Mouse (Mus musculus) heart, embryonic 14.5 days (tissue): Measurements from ENCODE around the gene Sbno2. TPM values are rescaled to one million over a fixed set of nuclear protein-coding genes. Genes with fewer than 3 reads are reported as not detected.

Source experiments
- ATAC-seq: fragments of 200-750 bp; cut with Nextera tagmentation; 2 replicates; pipeline ENCODE4 v1.8.0; 2017; ENCODE audit warnings: low read depth, moderate TSS enrichment; ENCODE audit not compliant: insufficient number of reproducible peaks, insufficient read depth, low FRiP score
- H3K27ac ChIP-seq, 2 experiments: fragments of 200-500 bp in 1 of 2; fragments of 300-500 bp in 1 of 2; sonication (generic) in 1 of 2; replicated peaks in 1 of 2; 2 replicates each; pipeline ENCODE4 v1.5.1; 2012 to 2014; ENCODE audit warnings: low read depth in 2 of 2, low read length in 2 of 2, control low read depth in 1 of 2, mild to moderate bottlenecking in 1 of 2, mixed read lengths in 1 of 2; ENCODE audit not compliant: control insufficient read depth in 1 of 2, insufficient read depth in 1 of 2
- H3K27me3 ChIP-seq: fragments of 300-500 bp; sonication (generic); 2 replicates; pipeline ENCODE4 v1.6.1; 2014; ENCODE audit warnings: mild to moderate bottlenecking, low read length, control low read depth; ENCODE audit not compliant: control insufficient read depth, insufficient read depth
- H3K36me3 ChIP-seq: fragments of 300-500 bp; sonication (generic); 2 replicates; pipeline ENCODE4 v1.6.1; 2014; ENCODE audit warnings: mild to moderate bottlenecking, control low read depth, low read length, mixed read lengths; ENCODE audit not compliant: control insufficient read depth, insufficient read depth
- H3K4me1 ChIP-seq, 2 experiments: fragments of 200-500 bp in 1 of 2; fragments of 300-500 bp in 1 of 2; sonication (generic) in 1 of 2; 2 replicates each; pipeline ENCODE4 v1.6.1; 2012 to 2014; ENCODE audit warnings: low read length in 2 of 2, control low read depth in 1 of 2, mixed read lengths in 1 of 2; ENCODE audit not compliant: control insufficient read depth in 2 of 2, insufficient read depth in 2 of 2
- H3K4me2 ChIP-seq: fragments of 300-500 bp; sonication (generic); 2 replicates; pipeline ENCODE4 v1.6.1; 2014; ENCODE audit warnings: mild to moderate bottlenecking, low read length
- H3K4me3 ChIP-seq, 2 experiments: fragments of 200-500 bp in 1 of 2; fragments of 300-500 bp in 1 of 2; sonication (generic) in 1 of 2; 2 replicates each; pipeline ENCODE4 v1.5.1; 2012 to 2014; ENCODE audit warnings: low read length in 2 of 2, mild to moderate bottlenecking in 2 of 2, control low read depth in 1 of 2, low read depth in 1 of 2, moderate library complexity in 1 of 2; ENCODE audit not compliant: control insufficient read depth in 1 of 2, insufficient read depth in 1 of 2
- H3K9ac ChIP-seq: fragments of 300-500 bp; sonication (generic); 2 replicates; pipeline ENCODE4 v1.6.1; 2014; ENCODE audit warnings: mild to moderate bottlenecking, low read length
- H3K9me3 ChIP-seq: fragments of 300-500 bp; sonication (generic); 2 replicates; pipeline ENCODE4 v1.6.1; 2016; ENCODE audit warnings: low read length, control low read depth; ENCODE audit not compliant: control insufficient read depth
- WGBS: fragments of 180-500 bp; shearing (Covaris S2); extraction: QIAGEN DNeasy Blood & Tissue Kit; methylation state at CpG from one replicate; pipeline ENCODE4 v1.1.7; 2014; 5-methylcytosine and 5-hydroxymethylcytosine counted together
- polyA plus RNA-seq: library from polyadenylated mRNA; unstranded; fragments of >200 nt; fragmentation: Nextera tagmentation; extraction: Ambion mirVana; gene quantifications from 2 replicates; pipeline ENCODE4 v1.2.1, GENCODE M21; 2014

The Sbno2 gene
- polyA plus RNA-seq, 1 experiment from 2014 or later = 9.5 TPM

DNA sequence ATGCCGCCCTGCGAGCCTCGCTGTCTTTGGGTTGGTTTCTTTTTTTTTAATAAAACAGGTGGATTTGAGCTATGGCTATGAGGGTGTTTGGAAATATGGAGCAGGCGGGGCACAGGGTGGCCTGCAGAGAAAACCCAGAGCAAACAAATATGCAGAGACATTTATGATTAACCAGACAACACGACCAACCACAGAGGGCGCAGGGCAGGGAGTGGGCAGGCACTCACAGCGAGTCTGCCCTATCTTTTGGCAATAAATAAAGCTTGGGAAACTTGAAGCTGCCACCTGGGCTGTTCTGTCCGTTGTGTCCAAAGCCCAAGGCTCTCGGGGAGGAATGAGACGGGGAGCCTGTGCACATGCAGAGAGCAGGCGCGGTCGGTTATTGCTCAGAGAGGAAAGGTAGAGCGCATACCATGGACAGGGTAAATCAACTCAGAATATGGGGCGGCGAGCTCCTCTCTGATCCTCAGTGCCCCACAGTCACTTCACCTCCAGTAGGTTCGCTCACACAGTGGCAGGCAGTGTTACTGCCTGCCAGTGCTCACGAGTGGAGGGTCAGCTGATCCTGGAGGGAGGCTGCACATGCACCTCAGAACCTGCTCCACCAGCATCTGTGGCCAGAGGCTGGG is 25.1 kb upstream of the Sbno2 start:
- 0 out of 2 replicates have a peak, but pooled peaks cover 4% of the 10 kb centered on the region for H3K27me3 ChIP-seq
- no peak overlapping the region for H3K4me3 ChIP-seq
- peaks cover 73% of the 10 kb centered on the region for H3K36me3 ChIP-seq
- H3K9ac ChIP-seq = no peak overlapping the region
- ATAC-seq = no peak
- no peak overlapping the region for H3K27ac ChIP-seq
- H3K4me1 ChIP-seq = peaks cover 9 to 15% of the 10 kb centered on the region in 2 experiments
- H3K4me2 ChIP-seq = no peak overlapping the region
- no peaks in the 10 kb centered on the region for H3K9me3 ChIP-seq
- WGBS = 85% methylated on average over 18 of the region's 18 CpGs

DNA sequence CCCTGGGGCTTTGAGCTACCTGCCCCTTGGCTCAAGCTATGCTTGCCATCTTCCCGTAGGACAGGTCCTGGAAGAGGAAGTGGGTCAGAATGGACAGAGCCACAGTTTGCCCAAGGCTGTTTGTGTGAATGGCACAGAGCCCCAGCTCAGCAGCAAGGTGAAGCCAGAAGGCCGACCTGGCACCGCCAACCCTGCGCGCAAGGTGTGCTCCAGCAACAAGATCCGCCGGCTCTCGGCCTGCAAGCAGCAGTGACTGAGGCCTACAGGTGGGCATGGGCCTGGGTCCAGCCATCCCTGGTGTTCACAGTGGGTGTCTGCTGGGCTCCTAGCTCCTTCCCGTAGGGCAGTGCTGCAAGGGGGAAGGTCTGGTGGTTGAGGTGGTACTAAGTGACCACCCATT is 24.5 kb upstream of the Sbno2 start:
- no peak overlapping the region for H3K9ac ChIP-seq
- no peak overlapping the region for H3K4me2 ChIP-seq
- H3K27me3 ChIP-seq = no peaks in the 10 kb centered on the region
- ATAC-seq = no peak
- no peak overlapping the region for H3K27ac ChIP-seq
- peaks cover 79% of the 10 kb centered on the region for H3K36me3 ChIP-seq
- H3K9me3 ChIP-seq = no peaks in the 10 kb centered on the region
- peaks cover 9 to 15% of the 10 kb centered on the region in 2 experiments for H3K4me1 ChIP-seq
- 94% methylated on average over 9 of the region's 9 CpGs for WGBS
- no peak overlapping the region for H3K4me3 ChIP-seq

DNA sequence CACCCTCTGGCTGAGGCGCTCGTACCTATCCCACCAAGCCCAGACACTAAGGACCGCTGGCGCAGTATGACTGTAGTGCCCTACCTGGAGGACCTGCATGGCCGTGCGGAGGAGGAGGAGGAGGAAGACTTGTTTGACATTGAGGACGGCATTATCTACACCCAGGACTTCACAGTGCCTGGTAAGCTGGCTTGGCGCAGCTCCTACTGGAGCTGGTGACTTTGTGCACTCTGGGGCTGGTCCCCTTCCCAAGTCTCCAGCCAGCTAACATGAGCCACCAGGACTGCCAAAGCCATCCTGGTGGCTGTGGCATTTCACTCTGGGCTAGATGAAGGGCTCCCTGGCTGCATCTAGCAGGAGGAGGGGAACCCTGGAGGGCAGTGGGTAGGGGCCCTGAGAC is 22.5 kb upstream of the Sbno2 start:
- ATAC-seq = no peak
- no peak overlapping the region for H3K9ac ChIP-seq
- no peaks in the 10 kb centered on the region for H3K27me3 ChIP-seq
- H3K4me3 ChIP-seq = no peak overlapping the region
- no peak overlapping the region for H3K4me2 ChIP-seq
- 93% methylated on average over 8 of the region's 8 CpGs for WGBS
- no peaks in the 10 kb centered on the region for H3K9me3 ChIP-seq
- peaks cover 0 to 3% of the 10 kb centered on the region in 2 experiments; a peak in 3 of 4 replicates for H3K4me1 ChIP-seq
- peaks cover 89% of the 10 kb centered on the region for H3K36me3 ChIP-seq
- H3K27ac ChIP-seq = no peak overlapping the region

DNA sequence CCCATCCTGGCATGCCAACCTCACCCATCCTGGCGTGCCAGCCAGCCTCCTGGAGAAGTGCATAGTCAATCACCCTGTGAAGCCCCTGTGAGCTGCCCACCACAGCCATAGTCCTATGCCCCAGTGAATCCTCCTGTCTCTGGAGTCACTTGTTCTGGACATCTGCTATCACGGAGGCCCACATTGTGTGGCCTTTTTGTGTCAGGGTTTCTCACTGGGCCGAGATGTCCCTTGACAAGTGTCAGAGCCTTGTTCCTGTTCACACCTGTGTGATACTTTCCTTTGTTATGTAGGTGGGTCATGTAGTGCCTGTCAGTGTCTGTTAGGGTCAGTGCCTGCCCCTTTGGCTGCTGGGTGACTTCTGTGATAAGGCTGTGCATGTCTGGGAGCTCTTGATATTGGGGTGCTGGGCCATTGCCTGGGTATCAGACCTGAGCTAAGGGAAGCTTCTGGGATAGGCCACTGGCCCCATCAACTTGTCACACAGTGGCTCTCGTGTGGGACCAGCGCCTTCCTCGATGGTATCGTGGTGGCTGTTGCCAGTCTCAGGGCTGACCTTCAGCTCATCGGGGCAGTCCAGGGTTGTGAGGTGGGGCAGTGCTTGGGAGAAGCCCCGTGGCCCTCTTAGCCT is 18.7 kb upstream of the Sbno2 start:
- Histone ChIP-seq H3K4me2 (no peak overlapping the region), H3K4me3 (no peak overlapping the region), H3K4me1 (peaks cover 3 to 16% of the 10 kb centered on the region in 2 experiments; a peak in 3 of 4 replicates), H3K36me3 (peaks cover 80% of the 10 kb centered on the region), H3K9me3 (no peaks in the 10 kb centered on the region), H3K9ac (no peak overlapping the region), H3K27ac (no peak overlapping the region), H3K27me3 (no peaks in the 10 kb centered on the region)
- ATAC-seq = no peak
- WGBS = 79% methylated on average over 9 of the region's 9 CpGs

DNA sequence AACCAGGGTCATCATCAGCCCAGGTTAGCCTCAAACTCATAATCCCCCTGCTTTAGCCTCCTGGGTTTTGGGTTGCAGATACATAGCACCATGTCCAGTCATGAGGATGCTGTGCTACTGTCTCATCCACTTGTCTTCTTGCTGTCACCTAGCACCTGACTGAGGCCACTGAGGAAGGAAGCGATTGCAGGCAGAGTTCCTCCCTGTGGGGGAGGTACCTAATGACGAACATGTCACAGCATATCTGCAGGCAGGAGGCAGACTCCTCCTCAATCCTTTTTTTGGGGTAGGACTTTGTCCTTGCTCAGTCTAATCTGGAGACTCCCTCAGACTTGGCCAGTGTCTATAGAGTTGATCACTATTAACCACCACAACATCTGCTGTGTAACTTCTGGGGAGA is 16.3 kb upstream of the Sbno2 start:
- 82% methylated on average over 2 of the region's 2 CpGs for WGBS
- no peak for ATAC-seq
- no peak overlapping the region for H3K4me3 ChIP-seq
- no peak overlapping the region for H3K27ac ChIP-seq
- peaks cover 10 to 36% of the 10 kb centered on the region in 2 experiments; a peak in 3 of 4 replicates for H3K4me1 ChIP-seq
- no peak overlapping the region for H3K4me2 ChIP-seq
- H3K27me3 ChIP-seq = no peaks in the 10 kb centered on the region
- H3K9me3 ChIP-seq = no peaks in the 10 kb centered on the region
- peaks cover 71% of the 10 kb centered on the region for H3K36me3 ChIP-seq
- H3K9ac ChIP-seq = no peak overlapping the region

DNA sequence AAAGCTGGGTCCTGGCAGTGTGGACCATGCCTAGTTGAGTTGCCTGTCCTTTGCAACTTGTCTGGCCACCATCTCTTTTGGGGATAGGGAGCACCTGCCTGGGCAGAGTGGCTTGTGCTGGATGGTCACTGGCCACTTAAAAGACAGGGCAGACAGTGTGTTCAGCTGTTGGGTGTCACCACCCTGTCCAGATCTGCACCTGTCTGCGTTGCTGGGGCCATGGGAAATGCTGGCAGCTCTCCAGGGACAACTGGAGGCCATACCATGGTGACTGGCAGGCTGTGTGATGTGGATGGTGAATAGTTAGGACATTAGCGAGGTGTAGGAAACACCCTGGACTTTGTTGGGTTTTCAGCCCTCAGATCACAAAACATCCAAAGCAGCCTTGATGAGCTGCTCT is 14.8 kb upstream of the Sbno2 start:
- WGBS = 18% methylated on average over 2 of the region's 2 CpGs
- no peak overlapping the region; the same call in 1 of the 2 replicates for H3K9ac ChIP-seq
- H3K4me2 ChIP-seq = 0 out of 2 replicates have a peak overlapping the region, but pooled peaks have one; percentile 11
- ATAC-seq = no peak
- H3K36me3 ChIP-seq = peaks cover 56% of the 10 kb centered on the region
- H3K4me3 ChIP-seq = no peak overlapping the region
- no peaks in the 10 kb centered on the region for H3K9me3 ChIP-seq
- 0 out of 4 replicates have a peak overlapping the region, but pooled peaks of 1 of the 2 experiments have one; percentile 12 for H3K27ac ChIP-seq
- H3K4me1 ChIP-seq = peaks cover 10 to 36% of the 10 kb centered on the region in 2 experiments; a peak in 3 of 4 replicates
- no peaks in the 10 kb centered on the region for H3K27me3 ChIP-seq

DNA sequence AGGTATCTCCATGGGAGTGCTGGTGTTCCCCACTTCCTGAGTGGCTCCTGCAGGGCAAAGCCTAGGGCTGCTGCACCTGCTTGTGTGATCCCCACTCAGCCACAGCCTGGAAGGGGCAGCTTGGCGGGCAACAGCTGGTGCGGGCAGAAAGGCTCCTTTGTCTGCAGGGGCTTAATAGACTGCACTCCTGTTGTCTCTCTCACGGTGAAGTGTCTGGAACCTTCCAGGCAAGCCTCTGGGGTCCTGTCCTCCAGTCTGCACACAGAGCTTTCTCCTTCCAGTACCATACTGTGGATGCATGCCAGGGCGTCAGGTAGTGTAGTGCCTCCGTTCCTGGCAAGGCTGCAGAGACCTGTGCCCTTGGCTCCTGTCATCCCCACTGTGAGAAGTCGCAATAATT is 13.2 kb upstream of the Sbno2 start:
- 75% methylated on average over 6 of the region's 6 CpGs for WGBS
- Histone ChIP-seq H3K36me3 (peaks cover 43% of the 10 kb centered on the region), H3K4me3 (peak overlapping the region in 1 of 2 experiments; percentile 90; a peak in 1 of 4 replicates), H3K27me3 (no peaks in the 10 kb centered on the region), H3K4me2 (peak overlapping the region; percentile 93), H3K4me1 (peaks cover 16 to 44% of the 10 kb centered on the region in 2 experiments), H3K9me3 (no peaks in the 10 kb centered on the region), H3K27ac (no peak overlapping the region), H3K9ac (peak overlapping the region; percentile 92; the same call in 1 of the 2 replicates)
- ATAC-seq = no peak
